Mouse (Mus musculus): ENCODE measurements around the gene Zbtb7a. TPM values are rescaled to one million over a fixed set of nuclear protein-coding genes. Genes with fewer than 3 reads are reported as not detected.

The Zbtb7a gene
- total and polyA plus RNA-seq, 2 experiments from 2014 or later = 32.3 to 57.8 TPM

GRCm38 (mm10) chr10:81094931-81095678 lies 39.9 kb upstream of the Zbtb7a start:
- TF ChIP-seq CTCF (IDR thresholded peaks at IDR 0.05; ENCODE audit: low read depth) (no peak), EP300 (IDR thresholded peaks at IDR 0.05; ENCODE audit: low read depth) (no peak)
- DNase-seq (ENCODE audit: low spot score) = no peak
- Histone ChIP-seq H3K9ac (replicated peaks; ENCODE audit: low read depth, low read length) (no peak overlapping the region), H3K9me3 (replicated peaks; ENCODE audit: control insufficient read depth, low read length) (no peaks in the 10 kb centered on the region), H3K27me3 (ENCODE audit: control insufficient read depth, insufficient read depth, low read length) (no peaks in the 10 kb centered on the region), H3K27ac (ENCODE audit: low read depth) (no peak overlapping the region), H3K4me2 (ENCODE audit: low read depth, low read length) (no peak overlapping the region), H3K4me1 (ENCODE audit: control insufficient read depth, insufficient read depth) (0 out of 2 replicates have a peak, but pooled peaks cover 3% of the 10 kb centered on the region), H3K36me3 (replicated peaks; ENCODE audit: control insufficient read depth, insufficient read depth, low read length) (no peaks in the 10 kb centered on the region), H3K4me3 (ENCODE audit: low read depth, low read length) (no peak overlapping the region)
- no peak for ATAC-seq (ENCODE audit: insufficient read depth, low read depth)
- WGBS = 54% methylated on average over 9 of the region's 9 CpGs

GRCm38 (mm10) chr10:81105565-81106112 lies 29.4 kb upstream of the Zbtb7a start, which contains the start of gene Map2k2:
Gene Map2k2 (plus strand): TSS chr10:81105915.
- Histone ChIP-seq H3K4me3 (ENCODE audit: low read depth, low read length) (peak within 1 kb of the TSS; percentile 88), H3K36me3 (replicated peaks; ENCODE audit: control insufficient read depth, insufficient read depth, low read length) (peaks cover 21% of the 10 kb centered on the region), H3K9ac (replicated peaks; ENCODE audit: low read depth, low read length) (peak within 1 kb of the TSS; percentile 94), H3K4me1 (ENCODE audit: control insufficient read depth, insufficient read depth) (peaks cover 18% of the 10 kb centered on the region), H3K9me3 (replicated peaks; ENCODE audit: control insufficient read depth, low read length) (no peaks in the 10 kb centered on the region), H3K27me3 (ENCODE audit: control insufficient read depth, insufficient read depth, low read length) (no peaks in the 10 kb centered on the region), H3K4me2 (ENCODE audit: low read depth, low read length) (peak within 1 kb of the TSS; percentile 71), H3K27ac (ENCODE audit: low read depth) (peak within 1 kb of the TSS; percentile 98)
- TF ChIP-seq EP300 (IDR thresholded peaks at IDR 0.05; ENCODE audit: low read depth) (peak; percentile 91; the same call in 1 of the 2 replicates), CTCF (IDR thresholded peaks at IDR 0.05; ENCODE audit: low read depth) (0 out of 2 replicates have a peak, but pooled peaks have one; percentile 9)
- ATAC-seq (ENCODE audit: insufficient read depth, low read depth) (peak; percentile 96), DNase-seq (ENCODE audit: low spot score) (peak; percentile 97)
- WGBS = under 1% methylated on average over 54 of the region's 56 CpGs

GRCm38 (mm10) chr10:81106113-81106721 lies 28.8 kb upstream of the Zbtb7a start:
- Histone ChIP-seq H3K9me3 (replicated peaks; ENCODE audit: control insufficient read depth, low read length) (no peaks in the 10 kb centered on the region), H3K4me2 (ENCODE audit: low read depth, low read length) (peak overlapping the region; percentile 71), H3K36me3 (replicated peaks; ENCODE audit: control insufficient read depth, insufficient read depth, low read length) (peaks cover 27% of the 10 kb centered on the region), H3K27me3 (ENCODE audit: control insufficient read depth, insufficient read depth, low read length) (no peaks in the 10 kb centered on the region), H3K4me1 (ENCODE audit: control insufficient read depth, insufficient read depth) (peaks cover 18% of the 10 kb centered on the region), H3K9ac (replicated peaks; ENCODE audit: low read depth, low read length) (peak overlapping the region; percentile 94), H3K27ac (ENCODE audit: low read depth) (peak overlapping the region; percentile 98), H3K4me3 (ENCODE audit: low read depth, low read length) (peak overlapping the region; percentile 88)
- ATAC-seq (ENCODE audit: insufficient read depth, low read depth) = peak; percentile 88
- no peak for TF ChIP-seq EP300 (IDR thresholded peaks at IDR 0.05; ENCODE audit: low read depth)
- peak; percentile 26; the same call in 1 of the 2 replicates for TF ChIP-seq CTCF (IDR thresholded peaks at IDR 0.05; ENCODE audit: low read depth)
- WGBS = under 1% methylated on average over 31 of the region's 35 CpGs
- DNase-seq (ENCODE audit: low spot score) = peak; percentile 78

- H3K27me3 ChIP-seq (ENCODE audit: control insufficient read depth, insufficient read depth, low read length) = no peaks in the 10 kb centered on the region
- TF ChIP-seq CTCF (IDR thresholded peaks at IDR 0.05; ENCODE audit: low read depth) = no peak
- no peak for TF ChIP-seq EP300 (IDR thresholded peaks at IDR 0.05; ENCODE audit: low read depth)
- H3K4me1 ChIP-seq (ENCODE audit: control insufficient read depth, insufficient read depth) = no peaks in the 10 kb centered on the region
- H3K9ac ChIP-seq (replicated peaks; ENCODE audit: low read depth, low read length) = no peak overlapping the region
- no peak overlapping the region for H3K27ac ChIP-seq (ENCODE audit: low read depth)
- no peak for ATAC-seq (ENCODE audit: insufficient read depth, low read depth)
- no peak overlapping the region for H3K4me3 ChIP-seq (ENCODE audit: low read depth, low read length)
- WGBS = 93% methylated on average over 6 of the region's 6 CpGs
- no peak overlapping the region for H3K4me2 ChIP-seq (ENCODE audit: low read depth, low read length)
- no peak for DNase-seq (ENCODE audit: low spot score)
- peaks cover 71% of the 10 kb centered on the region for H3K36me3 ChIP-seq (replicated peaks; ENCODE audit: control insufficient read depth, insufficient read depth, low read length)
- H3K9me3 ChIP-seq (replicated peaks; ENCODE audit: control insufficient read depth, low read length) = no peaks in the 10 kb centered on the region
Observed at GRCm38 (mm10) chr10:81112946-81113345, 22.1 kb upstream of the Zbtb7a start.

- Histone ChIP-seq H3K27ac (ENCODE audit: low read depth) (no peak overlapping the region), H3K36me3 (replicated peaks; ENCODE audit: control insufficient read depth, insufficient read depth, low read length) (peaks cover 86% of the 10 kb centered on the region), H3K4me1 (ENCODE audit: control insufficient read depth, insufficient read depth) (no peaks in the 10 kb centered on the region), H3K9me3 (replicated peaks; ENCODE audit: control insufficient read depth, low read length) (no peaks in the 10 kb centered on the region), H3K9ac (replicated peaks; ENCODE audit: low read depth, low read length) (no peak overlapping the region), H3K4me2 (ENCODE audit: low read depth, low read length) (no peak overlapping the region), H3K27me3 (ENCODE audit: control insufficient read depth, insufficient read depth, low read length) (no peaks in the 10 kb centered on the region), H3K4me3 (ENCODE audit: low read depth, low read length) (no peak overlapping the region)
- no peak for ATAC-seq (ENCODE audit: insufficient read depth, low read depth)
- TF ChIP-seq EP300 (IDR thresholded peaks at IDR 0.05; ENCODE audit: low read depth) (no peak), CTCF (IDR thresholded peaks at IDR 0.05; ENCODE audit: low read depth) (no peak)
- WGBS = 95% methylated on average over 10 of the region's 10 CpGs
- DNase-seq (ENCODE audit: low spot score) = no peak
Observed at GRCm38 (mm10) chr10:81119625-81120024, 15.4 kb upstream of the Zbtb7a start.

Measured in heart, postnatal 0 days (tissue).